Mouse (Mus musculus): ENCODE data around the gene Xylt1. TPM values are rescaled to one million over a fixed set of nuclear protein-coding genes. Genes with fewer than 3 reads are reported as not detected.

Gene Xylt1
- polyA plus RNA-seq, 1 experiment: 8.3 TPM

DNA sequence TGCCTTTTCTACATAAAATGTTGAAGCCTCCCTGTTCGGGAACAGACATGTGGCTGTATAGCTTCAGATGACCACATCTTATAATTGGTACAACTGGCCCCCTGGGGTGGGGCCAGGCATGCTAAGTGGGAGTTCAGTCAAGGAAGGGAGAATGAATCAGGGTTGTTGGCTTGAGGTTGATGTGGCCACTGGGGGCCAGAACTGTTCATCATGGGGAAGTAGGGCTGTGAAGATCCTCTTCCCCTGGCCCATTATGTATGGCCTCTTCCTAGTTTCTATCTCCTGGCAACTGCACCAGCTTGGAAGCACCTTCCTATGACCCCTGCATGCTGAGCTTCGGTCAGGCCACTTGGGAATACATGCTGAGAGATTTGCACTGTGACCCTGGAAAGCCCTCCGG, 145.8 kb downstream of the Xylt1 start:
- no peak for DNase-seq
- no peak overlapping the region for H3K27ac ChIP-seq (ENCODE audit: insufficient read depth, low read length)
- H3K27me3 ChIP-seq (ENCODE audit: control insufficient read depth, insufficient read depth, low read length): no peaks in the 10 kb centered on the region; the same call in 1 of the 2 replicates
- H3K4me1 ChIP-seq (ENCODE audit: control insufficient read depth, insufficient read depth, low read length): peaks cover 2% of the 10 kb centered on the region; the same call in 1 of the 2 replicates
- WGBS: 91% methylated on average over 3 of the region's 3 CpGs
- H3K4me3 ChIP-seq (replicated peaks; ENCODE audit: insufficient read depth, low read depth, low read length): no peak overlapping the region
- TF ChIP-seq CTCF (IDR thresholded peaks at IDR 0.05; ENCODE audit: borderline replicate concordance, insufficient read depth, low read depth, low read length) (no peak), POLR2A (IDR thresholded peaks at IDR 0.05; ENCODE audit: borderline replicate concordance, insufficient read depth, low read length) (no peak)

DNA sequence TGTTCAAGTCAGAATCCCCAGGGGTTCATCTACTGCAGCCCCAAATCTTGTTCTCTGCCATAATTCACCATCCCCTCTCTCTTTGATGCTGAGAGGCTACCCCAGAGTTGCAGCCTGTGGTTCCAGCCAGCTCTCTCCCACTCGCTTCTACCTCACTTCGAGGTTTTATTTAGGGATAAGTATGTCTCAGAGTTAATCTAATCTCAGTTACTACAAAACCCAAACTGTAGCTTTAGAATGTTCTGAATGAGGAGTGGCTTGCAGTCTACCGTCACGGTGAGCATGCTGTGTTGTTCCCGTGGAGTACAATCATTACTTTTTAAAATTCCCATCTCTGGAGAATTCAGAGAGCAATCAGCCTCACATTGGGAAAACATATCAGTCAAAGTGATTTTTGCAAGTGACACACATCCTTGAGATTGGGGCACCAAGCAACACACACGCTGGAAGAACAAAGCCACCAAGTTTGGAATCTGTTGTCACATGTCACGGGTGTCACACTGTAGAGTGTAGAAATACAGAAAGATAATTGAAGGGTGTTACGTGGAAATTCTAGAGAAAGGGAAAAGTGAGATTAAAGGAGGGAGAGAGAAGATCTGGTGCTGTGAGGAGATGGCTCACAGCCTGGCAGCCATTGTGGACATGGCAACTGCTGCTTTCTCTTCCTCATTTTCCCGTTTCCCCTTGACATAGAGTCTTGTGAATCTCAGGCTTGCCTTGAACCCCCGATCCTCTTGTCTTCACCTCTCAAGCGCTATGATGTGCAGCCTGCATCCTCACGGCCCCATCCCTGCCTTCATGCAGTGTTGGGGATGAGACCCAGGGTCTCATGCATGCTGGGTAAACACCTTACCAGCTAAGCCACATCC, 149.2 kb downstream of the Xylt1 start:
- TF ChIP-seq CTCF (IDR thresholded peaks at IDR 0.05; ENCODE audit: borderline replicate concordance, insufficient read depth, low read depth, low read length) (no peak), POLR2A (IDR thresholded peaks at IDR 0.05; ENCODE audit: borderline replicate concordance, insufficient read depth, low read length) (no peak)
- no peaks in the 10 kb centered on the region; the same call in 1 of the 2 replicates for H3K27me3 ChIP-seq (ENCODE audit: control insufficient read depth, insufficient read depth, low read length)
- no peak for DNase-seq
- H3K4me3 ChIP-seq (replicated peaks; ENCODE audit: insufficient read depth, low read depth, low read length): no peak overlapping the region
- 80% methylated on average over 12 of the region's 12 CpGs for whole genome bisulfite sequencing
- no peak overlapping the region for H3K27ac ChIP-seq (ENCODE audit: insufficient read depth, low read length)
- no peaks in the 10 kb centered on the region; the same call in 1 of the 2 replicates for H3K4me1 ChIP-seq (ENCODE audit: control insufficient read depth, insufficient read depth, low read length)

DNA sequence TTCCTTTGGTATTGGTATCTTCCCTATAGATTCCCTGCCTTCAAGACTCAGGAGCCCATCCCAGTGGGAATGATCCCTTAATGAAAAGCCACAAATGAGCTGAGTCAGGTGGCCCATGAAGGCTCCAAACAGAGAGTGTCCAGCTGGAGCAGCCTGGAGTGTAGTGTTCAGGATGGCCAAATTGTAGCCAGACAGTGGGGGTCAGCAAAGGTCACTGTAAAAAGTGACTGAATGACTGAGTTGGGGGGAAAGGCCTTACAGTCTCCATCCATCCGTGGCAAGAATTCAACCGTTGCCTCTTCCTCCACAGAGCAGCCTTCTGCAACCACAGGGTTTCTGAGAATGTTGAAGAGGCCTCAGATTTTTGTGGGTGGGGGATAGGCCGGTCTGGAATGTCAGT, 151.9 kb downstream of the Xylt1 start:
- 55% methylated on average over 3 of the region's 3 CpGs for WGBS
- H3K27ac ChIP-seq (ENCODE audit: insufficient read depth, low read length): no peak overlapping the region
- H3K4me1 ChIP-seq (ENCODE audit: control insufficient read depth, insufficient read depth, low read length): no peaks in the 10 kb centered on the region
- no peak for TF ChIP-seq CTCF (IDR thresholded peaks at IDR 0.05; ENCODE audit: borderline replicate concordance, insufficient read depth, low read depth, low read length)
- H3K4me3 ChIP-seq (replicated peaks; ENCODE audit: insufficient read depth, low read depth, low read length): no peak overlapping the region
- no peaks in the 10 kb centered on the region; the same call in 1 of the 2 replicates for H3K27me3 ChIP-seq (ENCODE audit: control insufficient read depth, insufficient read depth, low read length)
- no peak for DNase-seq

DNA sequence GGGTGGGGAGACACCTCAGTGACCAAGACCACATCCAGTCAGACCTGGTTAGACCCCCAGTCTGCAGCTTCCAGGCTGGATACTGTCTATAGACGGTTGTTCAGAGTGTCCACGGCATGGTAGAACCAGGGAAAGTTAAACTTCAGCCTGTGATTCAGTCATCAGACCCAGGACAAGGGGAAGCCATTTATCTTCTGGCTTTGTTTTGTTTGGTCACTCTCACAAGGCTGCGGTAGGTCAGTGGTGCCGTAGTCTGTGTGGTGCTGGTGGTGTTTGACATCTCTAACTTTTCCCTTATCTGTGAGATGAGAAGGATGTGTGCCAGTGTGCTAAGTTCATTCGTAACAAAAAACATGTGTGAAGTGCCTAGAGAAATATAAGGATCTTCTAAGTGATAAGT, 152.4 kb downstream of the Xylt1 start:
- TF ChIP-seq CTCF (IDR thresholded peaks at IDR 0.05; ENCODE audit: borderline replicate concordance, insufficient read depth, low read depth, low read length): no peak
- TF ChIP-seq POLR2A (IDR thresholded peaks at IDR 0.05; ENCODE audit: borderline replicate concordance, insufficient read depth, low read length): no peak
- Histone ChIP-seq H3K4me1 (ENCODE audit: control insufficient read depth, insufficient read depth, low read length) (no peaks in the 10 kb centered on the region), H3K27ac (ENCODE audit: insufficient read depth, low read length) (no peak overlapping the region), H3K4me3 (replicated peaks; ENCODE audit: insufficient read depth, low read depth, low read length) (no peak overlapping the region), H3K27me3 (ENCODE audit: control insufficient read depth, insufficient read depth, low read length) (no peaks in the 10 kb centered on the region; the same call in 1 of the 2 replicates)
- WGBS: 93% methylated on average over 5 of the region's 5 CpGs
- DNase-seq: no peak

DNA sequence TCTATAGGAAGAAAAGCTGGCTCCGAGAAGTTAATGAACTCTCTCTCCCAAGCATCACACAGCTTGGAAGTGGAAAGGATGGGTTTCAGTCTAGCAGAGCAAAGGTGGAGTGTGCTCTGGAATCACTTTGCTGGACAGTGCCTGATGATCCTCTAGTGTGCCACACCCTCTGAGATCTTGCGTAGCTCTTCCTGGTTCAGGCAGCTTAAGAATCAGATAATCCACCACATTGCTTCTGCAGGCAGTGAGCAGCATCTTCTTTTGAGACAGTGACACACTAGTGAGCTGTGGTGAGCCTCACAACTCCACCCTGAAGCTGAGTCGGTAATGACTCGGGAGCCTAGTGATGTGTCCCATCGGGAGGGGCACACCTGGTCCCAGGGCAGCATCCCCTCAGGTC, 159.2 kb downstream of the Xylt1 start:
- Histone ChIP-seq H3K27me3 (ENCODE audit: control insufficient read depth, insufficient read depth, low read length) (no peaks in the 10 kb centered on the region), H3K27ac (ENCODE audit: insufficient read depth, low read length) (no peak overlapping the region), H3K4me3 (replicated peaks; ENCODE audit: insufficient read depth, low read depth, low read length) (no peak overlapping the region), H3K4me1 (ENCODE audit: control insufficient read depth, insufficient read depth, low read length) (no peaks in the 10 kb centered on the region; the same call in 1 of the 2 replicates)
- no peak for DNase-seq
- WGBS: 84% methylated on average over 5 of the region's 5 CpGs
- TF ChIP-seq CTCF (IDR thresholded peaks at IDR 0.05; ENCODE audit: borderline replicate concordance, insufficient read depth, low read depth, low read length) (no peak), POLR2A (IDR thresholded peaks at IDR 0.05; ENCODE audit: borderline replicate concordance, insufficient read depth, low read length) (no peak)

DNA sequence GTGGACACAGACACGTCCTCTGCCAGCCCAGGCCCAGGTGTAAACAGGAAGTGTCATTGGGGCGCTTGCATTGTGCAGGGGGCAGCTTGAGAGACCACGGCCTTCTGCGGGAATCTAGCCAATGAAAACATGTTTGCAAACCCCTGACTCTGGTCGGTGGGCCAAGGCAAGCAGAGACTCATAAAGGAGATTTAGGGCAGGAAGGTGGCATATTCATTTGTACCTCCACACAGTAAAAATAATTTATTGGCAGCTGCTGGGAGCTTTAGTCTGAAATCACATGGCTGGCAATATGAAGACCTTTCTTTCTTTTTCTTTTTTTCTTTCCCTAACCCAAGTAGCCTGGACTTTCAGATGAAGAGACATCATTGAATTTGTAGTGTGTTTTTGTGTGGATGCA, 159.6 kb downstream of the Xylt1 start:
- Histone ChIP-seq H3K27me3 (ENCODE audit: control insufficient read depth, insufficient read depth, low read length) (no peaks in the 10 kb centered on the region), H3K4me1 (ENCODE audit: control insufficient read depth, insufficient read depth, low read length) (no peaks in the 10 kb centered on the region; the same call in 1 of the 2 replicates), H3K27ac (ENCODE audit: insufficient read depth, low read length) (no peak overlapping the region), H3K4me3 (replicated peaks; ENCODE audit: insufficient read depth, low read depth, low read length) (no peak overlapping the region)
- 65% methylated on average over 5 of the region's 5 CpGs for WGBS
- no peak for DNase-seq
- TF ChIP-seq CTCF (IDR thresholded peaks at IDR 0.05; ENCODE audit: borderline replicate concordance, insufficient read depth, low read depth, low read length) (no peak), POLR2A (IDR thresholded peaks at IDR 0.05; ENCODE audit: borderline replicate concordance, insufficient read depth, low read length) (no peak)

DNA sequence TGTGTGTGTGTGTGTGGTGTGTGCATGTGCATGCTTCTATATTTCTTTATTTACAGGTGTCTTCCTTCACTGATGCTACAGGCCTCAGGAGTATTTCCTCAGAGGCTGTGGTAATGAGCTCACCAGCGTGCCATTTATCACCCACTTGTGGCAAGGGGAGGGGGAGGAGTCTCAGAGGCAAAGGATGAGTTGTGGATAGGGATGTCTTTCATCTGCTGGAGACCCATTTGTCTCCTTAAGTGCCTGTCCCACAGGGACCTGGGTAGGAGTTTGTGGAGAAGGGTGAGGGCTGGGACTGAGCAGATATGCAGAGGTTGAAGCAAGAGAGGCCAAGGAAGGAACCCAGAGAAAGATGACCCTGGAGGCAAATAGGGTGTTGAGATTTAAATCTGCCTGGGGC, 160.3 kb downstream of the Xylt1 start:
- TF ChIP-seq CTCF (IDR thresholded peaks at IDR 0.05; ENCODE audit: borderline replicate concordance, insufficient read depth, low read depth, low read length): no peak
- no peak for TF ChIP-seq POLR2A (IDR thresholded peaks at IDR 0.05; ENCODE audit: borderline replicate concordance, insufficient read depth, low read length)
- WGBS: 96% methylated on average over 1 of the region's 1 CpGs

DNA sequence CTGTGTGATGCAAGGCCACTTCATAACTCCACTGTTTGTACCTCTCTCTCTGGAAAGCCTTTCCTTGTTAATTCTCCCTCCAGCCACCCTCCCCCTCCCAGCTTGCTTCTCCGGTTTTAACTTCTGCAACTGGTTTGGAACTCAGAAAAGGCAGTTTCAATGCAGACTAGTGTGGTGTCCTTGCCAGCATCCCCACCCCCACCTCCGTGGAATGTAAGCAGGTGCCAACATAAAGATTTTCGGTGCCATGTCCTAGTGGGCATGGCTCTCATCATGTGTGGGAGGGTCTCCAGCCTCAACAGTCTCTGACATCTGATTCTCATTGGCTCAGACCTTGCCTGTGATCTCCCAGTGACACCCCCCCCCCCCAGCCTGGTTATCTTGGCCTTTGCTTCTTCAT, 160.9 kb downstream of the Xylt1 start:
- H3K27ac ChIP-seq (ENCODE audit: insufficient read depth, low read length): no peak overlapping the region
- H3K4me1 ChIP-seq (ENCODE audit: control insufficient read depth, insufficient read depth, low read length): no peaks in the 10 kb centered on the region; the same call in 1 of the 2 replicates
- no peak for DNase-seq
- no peak overlapping the region for H3K4me3 ChIP-seq (replicated peaks; ENCODE audit: insufficient read depth, low read depth, low read length)
- 14% methylated on average over 3 of the region's 3 CpGs for WGBS
- no peaks in the 10 kb centered on the region for H3K27me3 ChIP-seq (ENCODE audit: control insufficient read depth, insufficient read depth, low read length)
- TF ChIP-seq CTCF (IDR thresholded peaks at IDR 0.05; ENCODE audit: borderline replicate concordance, insufficient read depth, low read depth, low read length): no peak
- no peak for TF ChIP-seq POLR2A (IDR thresholded peaks at IDR 0.05; ENCODE audit: borderline replicate concordance, insufficient read depth, low read length)

More for the DNA sequence above, 160.3 kb downstream of the Xylt1 start:
- no peak for DNase-seq
- no peaks in the 10 kb centered on the region for H3K27me3 ChIP-seq (ENCODE audit: control insufficient read depth, insufficient read depth, low read length)
- H3K27ac ChIP-seq (ENCODE audit: insufficient read depth, low read length): no peak overlapping the region
- H3K4me3 ChIP-seq (replicated peaks; ENCODE audit: insufficient read depth, low read depth, low read length): no peak overlapping the region
- no peaks in the 10 kb centered on the region; the same call in 1 of the 2 replicates for H3K4me1 ChIP-seq (ENCODE audit: control insufficient read depth, insufficient read depth, low read length)
